Comparison of ENCODE assay signal across 8 mouse cellular contexts in genomic region chr4:152177174-152177536, GRCm38 (mm10). TPM values are rescaled to one million over a fixed set of nuclear protein-coding genes. Genes with fewer than 3 reads are reported as not detected.
DNase-seq lines count a peak whose midpoint lies in the region; ATAC-seq and TF ChIP-seq lines count a peak whose summit lies in the region.

No protein-coding gene starts in this region.

- H3K9me3 ChIP-seq in heart, embryonic 11.5 days (replicated peaks; ENCODE audit: control insufficient read depth, low read length) = no peaks in the 10 kb centered on the region
- H3K9me3 ChIP-seq in forebrain, embryonic 13.5 days (replicated peaks) = no peaks in the 10 kb centered on the region
- H3K9me3 ChIP-seq in liver, embryonic 14.5 days (ENCODE audit: control insufficient read depth, low read length) = no peaks in the 10 kb centered on the region

- TF ChIP-seq EP300 in liver, embryonic 14.5 days (IDR thresholded peaks at IDR 0.05; ENCODE audit: low read depth) = no peak

- 0 out of 2 replicates have a peak, but pooled peaks cover 3% of the 10 kb centered on the region for H3K4me1 ChIP-seq in heart, embryonic 11.5 days (ENCODE audit: control insufficient read depth, insufficient read depth, low read length)
- H3K4me1 ChIP-seq in forebrain, embryonic 13.5 days = peaks cover 14% of the 10 kb centered on the region
- H3K4me1 ChIP-seq in liver, embryonic 14.5 days (replicated peaks; ENCODE audit: control insufficient read depth in 2 of 2, insufficient read depth in 2 of 2, low read length in 1 of 2) = peaks cover 12% of the 10 kb centered on the region in 2 experiments

- H3K27ac ChIP-seq in heart, embryonic 11.5 days (ENCODE audit: low read depth, low read length) = peak overlapping the region; percentile 86
- H3K27ac ChIP-seq in forebrain, embryonic 13.5 days = no peak overlapping the region
- no peak overlapping the region; the same call in 1 of the 2 replicates for H3K27ac ChIP-seq in liver, embryonic 14.5 days

- H3K4me3 ChIP-seq in heart, embryonic 11.5 days (ENCODE audit: low read depth, low read length) = peak overlapping the region; percentile 54
- H3K4me3 ChIP-seq in C2C12 (ENCODE audit: insufficient read depth, poor library complexity, severe bottlenecking) = peak overlapping the region; percentile 89
- peak overlapping the region; percentile 73 for H3K4me3 ChIP-seq in forebrain, embryonic 13.5 days
- H3K4me3 ChIP-seq in liver, embryonic 14.5 days (ENCODE audit: insufficient read depth in 1 of 2, low read depth in 2 of 2, low read length in 2 of 2) = peak overlapping the region; percentile 72 to 75

- peaks cover 39% of the 10 kb centered on the region for H3K79me3 ChIP-seq in C2C12 (ENCODE audit: low read depth)

- H3K27me3 ChIP-seq in heart, embryonic 11.5 days (ENCODE audit: control insufficient read depth, insufficient read depth, low read length) = peaks cover 16% of the 10 kb centered on the region
- no peaks in the 10 kb centered on the region for H3K27me3 ChIP-seq in C2C12 (ENCODE audit: control insufficient read depth, insufficient read depth, insufficient read length)
- peaks cover 26% of the 10 kb centered on the region for H3K27me3 ChIP-seq in forebrain, embryonic 13.5 days
- H3K27me3 ChIP-seq in liver, embryonic 14.5 days (ENCODE audit: control insufficient read depth, insufficient read depth, low read length) = peaks cover 7% of the 10 kb centered on the region; the same call in 1 of the 2 replicates

- peak overlapping the region; percentile 89 for H3K9ac ChIP-seq in heart, embryonic 11.5 days (ENCODE audit: low read depth, low read length)
- peak overlapping the region; percentile 82 for H3K9ac ChIP-seq in forebrain, embryonic 13.5 days
- peak overlapping the region; percentile 69 for H3K9ac ChIP-seq in liver, embryonic 14.5 days (replicated peaks)

- no peaks in the 10 kb centered on the region for H3K36me3 ChIP-seq in heart, embryonic 11.5 days (ENCODE audit: control insufficient read depth, insufficient read depth, low read length)
- peaks cover 17% of the 10 kb centered on the region for H3K36me3 ChIP-seq in C2C12 (ENCODE audit: control insufficient read depth, insufficient read depth)
- no peaks in the 10 kb centered on the region for H3K36me3 ChIP-seq in forebrain, embryonic 13.5 days (ENCODE audit: poor library complexity, severe bottlenecking)
- no peaks in the 10 kb centered on the region for H3K36me3 ChIP-seq in liver, embryonic 14.5 days (replicated peaks; ENCODE audit: control insufficient read depth, insufficient read depth, low read depth)

- WGBS in heart, embryonic 11.5 days (ENCODE audit: insufficient replicate concordance) = 58% methylated on average over 6 of the region's 6 CpGs
- 69% methylated on average over 6 of the region's 6 CpGs for WGBS in forebrain, embryonic 13.5 days
- 30% methylated on average over 6 of the region's 6 CpGs for WGBS in liver, embryonic 14.5 days (ENCODE audit: insufficient replicate concordance)

- no peak for DNase-seq in heart, postnatal 10 days
- DNase-seq in liver, embryonic 14.5 days (ENCODE audit: low read depth in 3 of 3, low spot score in 3 of 3) = no peak
- DNase-seq in layer of hippocampus, adult 9-11 months = no peak
- DNase-seq in Muller cell, postnatal 12 days (ENCODE audit: inconsistent ontology term) = no peak
- DNase-seq in retina, embryonic 14.5 days (ENCODE audit: low spot score) = no peak

- H3K4me2 ChIP-seq in heart, embryonic 11.5 days = peak overlapping the region; percentile 98
- peak overlapping the region; percentile 99 for H3K4me2 ChIP-seq in forebrain, embryonic 13.5 days
- peak overlapping the region; percentile 89 for H3K4me2 ChIP-seq in liver, embryonic 14.5 days (ENCODE audit: low read depth)

- no peak for ATAC-seq in heart, embryonic 11.5 days (replicated peaks; ENCODE audit: insufficient number of reproducible peaks, low FRiP score, low TSS enrichment)
- ATAC-seq in forebrain, embryonic 13.5 days = no peak
- no peak for ATAC-seq in liver, embryonic 14.5 days (ENCODE audit: insufficient read depth)

- TF ChIP-seq CTCF in C2C12 (IDR thresholded peaks at IDR 0.05; ENCODE audit: control insufficient read depth, insufficient read depth, insufficient read length) = no peak
- no peak for TF ChIP-seq CTCF in liver, embryonic 14.5 days (IDR thresholded peaks at IDR 0.05; ENCODE audit: low read depth)

- H3ac ChIP-seq in C2C12 (ENCODE audit: control insufficient read depth, insufficient read length, low read depth) = peak overlapping the region; percentile 93

- intact Hi-C loops in heart, postnatal 10 days (cut with DNase I) = no loop called here

- peaks cover 41% of the 10 kb centered on the region for H3K79me2 ChIP-seq in C2C12 (ENCODE audit: control insufficient read depth, insufficient read depth)

TF ChIP-seq in C2C12, 6 proteins besides CTCF, POLR2A, EP300 and RAD21:
- TF ChIP-seq FOSL1 (IDR thresholded peaks at IDR 0.05; ENCODE audit: insufficient read depth, low read length, poor library complexity, severe bottlenecking) (no peak), MYOG (IDR thresholded peaks at IDR 0.05; ENCODE audit: control insufficient read depth, extremely low read depth, insufficient read length) (no peak), MAX (IDR thresholded peaks at IDR 0.05) (no peak), MYOD1 (IDR thresholded peaks at IDR 0.05; ENCODE audit: control insufficient read depth, insufficient read length, low read depth) (no peak), USF1 (IDR thresholded peaks at IDR 0.05; ENCODE audit: low read depth) (no peak), CEBPB (IDR thresholded peaks at IDR 0.05; ENCODE audit: low read depth) (no peak)
TF ChIP-seq in C2C12: peak in this region for 0.

RNA-seq across cellular contexts. Expression of gene Acot7, which starts 0.8 kb away (rescaled TPM):
- polyA plus RNA-seq in heart, embryonic 11.5 days (2014; fragmentation: Nextera tagmentation; extraction: Ambion mirVana) = 53.1 and 53.6 TPM in 2 replicates
- 10 to 100 TPM; 48.3 to 53.2 TPM for total RNA-seq in heart, postnatal 10 days (2021)
- 344 TPM for polyA plus RNA-seq in C2C12 (2012; fragmentation: generic; extraction: Trizol)
- 126 and 135 TPM in 2 replicates for polyA plus RNA-seq in forebrain, embryonic 13.5 days (2015; fragmentation: Nextera tagmentation; extraction: Ambion mirVana)
- polyA plus RNA-seq in liver, embryonic 14.5 days (2012; rRNA removed) = 10.8 and 12.5 TPM in 2 replicates
- polyA plus RNA-seq in liver, embryonic 14.5 days (2014; fragmentation: Nextera tagmentation; extraction: Ambion mirVana) = 12.2 and 13.0 TPM in 2 replicates

RNA-seq across cellular contexts. Expression of gene Hes2, which starts 18.5 kb away (rescaled TPM):
- polyA plus RNA-seq in heart, embryonic 11.5 days (2014; fragmentation: Nextera tagmentation; extraction: Ambion mirVana) = 0.07 TPM in 1 of 2 replicates, not detected in the other
- total RNA-seq in heart, postnatal 10 days (2021) = not detected
- not detected for polyA plus RNA-seq in C2C12 (2012; fragmentation: generic; extraction: Trizol)
- polyA plus RNA-seq in forebrain, embryonic 13.5 days (2015; fragmentation: Nextera tagmentation; extraction: Ambion mirVana) = not detected in 2 replicates
- 0.01 and 0.02 TPM in 2 replicates for polyA plus RNA-seq in liver, embryonic 14.5 days (2012; rRNA removed)
- polyA plus RNA-seq in liver, embryonic 14.5 days (2014; fragmentation: Nextera tagmentation; extraction: Ambion mirVana) = 0.05 TPM in 1 of 2 replicates, not detected in the other

RNA-seq across cellular contexts. Expression of gene Espn, which starts 25.0 kb away (rescaled TPM):
- 0.90 and 1.3 TPM in 2 replicates for polyA plus RNA-seq in heart, embryonic 11.5 days (2014; fragmentation: Nextera tagmentation; extraction: Ambion mirVana)
- 1 to 10 TPM; 1.3 to 1.4 TPM for total RNA-seq in heart, postnatal 10 days (2021)
- 0.97 TPM for polyA plus RNA-seq in C2C12 (2012; fragmentation: generic; extraction: Trizol)
- 0.10 and 0.13 TPM in 2 replicates for polyA plus RNA-seq in forebrain, embryonic 13.5 days (2015; fragmentation: Nextera tagmentation; extraction: Ambion mirVana)
- polyA plus RNA-seq in liver, embryonic 14.5 days (2012; rRNA removed) = 1.2 and 1.5 TPM in 2 replicates
- 1.2 and 1.9 TPM in 2 replicates for polyA plus RNA-seq in liver, embryonic 14.5 days (2014; fragmentation: Nextera tagmentation; extraction: Ambion mirVana)
